Mouse (Mus musculus) lung, postnatal 0 days (tissue): ENCODE measurements around the gene Barx1. TPM values are rescaled to one million over a fixed set of nuclear protein-coding genes. Genes with fewer than 3 reads are reported as not detected.

Experiments
- ATAC-seq: fragments of 200-750 bp; cut with Nextera tagmentation; 2 replicates; pipeline ENCODE4 v1.8.0; 2017; ENCODE audit warnings: moderate library complexity
- DNase-seq: peaks from one replicate; pipeline ENCODE4 v3.0.0-alpha.2; 2016; ENCODE audit warnings: low spot score
- H3K27ac ChIP-seq: fragments of 300-500 bp; sonication (generic); 2 replicates; pipeline ENCODE4 v1.5.1; 2014; ENCODE audit warnings: antibody characterized with exemption, mild to moderate bottlenecking, low read length, mixed read lengths
- H3K27me3 ChIP-seq: fragments of 300-500 bp; sonication (generic); replicated peaks from 2 replicates; pipeline ENCODE4 v1.6.1; 2014; ENCODE audit warnings: low read length, mixed read lengths; ENCODE audit not compliant: insufficient read depth
- H3K36me3 ChIP-seq: fragments of 300-500 bp; sonication (generic); 2 replicates; pipeline ENCODE4 v1.6.1; 2014; ENCODE audit warnings: low read length, mixed read lengths; ENCODE audit not compliant: insufficient read depth
- H3K4me1 ChIP-seq: fragments of 300-500 bp; sonication (generic); 2 replicates; pipeline ENCODE4 v1.6.1; 2014; ENCODE audit warnings: antibody characterized with exemption, low read depth, low read length, mixed read lengths; ENCODE audit not compliant: insufficient read depth
- H3K4me2 ChIP-seq: fragments of 300-500 bp; sonication (generic); replicated peaks from 2 replicates; pipeline ENCODE4 v1.6.1; 2014; ENCODE audit warnings: low read depth, mild to moderate bottlenecking, low read length, moderate library complexity, mixed read lengths
- H3K4me3 ChIP-seq: fragments of 300-500 bp; sonication (generic); 2 replicates; pipeline ENCODE4 v1.5.1; 2014; ENCODE audit warnings: low read depth, low read length
- H3K9ac ChIP-seq: fragments of 300-500 bp; sonication (generic); replicated peaks from 2 replicates; pipeline ENCODE4 v1.6.1; 2014; ENCODE audit warnings: low read depth, mild to moderate bottlenecking
- H3K9me3 ChIP-seq: fragments of 300-500 bp; sonication (generic); 2 replicates; pipeline ENCODE4 v1.6.1; 2016; ENCODE audit warnings: low read length, mixed read lengths
- CTCF ChIP-seq: IDR thresholded peaks from 2 replicates; pipeline ENCODE4 v1.5.1; 2016; ENCODE audit warnings: antibody characterized with exemption, mild to moderate bottlenecking
- EP300 ChIP-seq: IDR thresholded peaks from 2 replicates; pipeline ENCODE4 v1.6.1; 2016; ENCODE audit warnings: antibody characterized with exemption, mild to moderate bottlenecking, control low read depth
- WGBS: fragments of 180-500 bp; shearing (Covaris S2); extraction: QIAGEN DNeasy Blood & Tissue Kit; methylation state at CpG from one replicate; pipeline ENCODE4 v1.1.7; 2014; 5-methylcytosine and 5-hydroxymethylcytosine counted together
- polyA plus RNA-seq: library from polyadenylated mRNA; unstranded; fragments of >200 nt; fragmentation: Nextera tagmentation; extraction: Ambion mirVana; gene quantifications from 2 replicates; pipeline ENCODE4 v1.2.1, GENCODE M21; 2015

Gene Barx1
- polyA plus RNA-seq, 1 experiment from 2014 or later = not detected

DNA sequence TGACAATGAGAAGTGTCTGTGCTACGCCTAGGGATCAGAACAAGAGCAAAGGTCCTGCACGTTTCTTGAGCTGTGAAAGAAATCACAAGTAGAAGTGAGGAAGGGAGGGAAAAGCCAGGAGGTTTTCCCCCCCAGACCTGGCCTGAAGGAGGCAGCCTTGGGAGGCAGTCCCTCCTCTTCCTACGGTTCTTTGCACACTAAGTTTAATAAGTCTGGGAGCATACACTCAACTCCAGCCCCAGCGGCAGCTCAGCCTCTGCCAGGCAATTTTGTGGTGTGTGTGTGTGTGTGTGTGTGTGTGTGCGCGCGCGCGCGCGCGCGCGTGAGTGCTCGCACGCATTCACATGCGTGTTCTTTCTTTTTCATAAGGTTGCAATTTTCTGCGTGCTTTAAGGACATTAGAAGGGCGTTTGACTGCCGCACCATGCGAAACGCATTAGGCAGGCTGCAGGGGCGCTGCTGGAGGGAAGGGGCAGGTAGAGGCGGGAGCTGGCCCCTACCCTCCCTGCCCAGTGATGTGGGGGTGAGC, 9.6 kb downstream of the Barx1 start:
- Histone ChIP-seq H3K27ac (no peak overlapping the region), H3K36me3 (no peaks in the 10 kb centered on the region), H3K4me1 (peaks cover 3% of the 10 kb centered on the region; the same call in 1 of the 2 replicates), H3K4me2 (peak overlapping the region; percentile 27), H3K9ac (no peak overlapping the region), H3K9me3 (no peaks in the 10 kb centered on the region), H3K4me3 (peak overlapping the region; percentile 3; the same call in 1 of the 2 replicates), H3K27me3 (peaks cover 53% of the 10 kb centered on the region)
- 1% methylated on average over 24 of the region's 24 CpGs for whole genome bisulfite sequencing
- no peak for DNase-seq
- ATAC-seq = no peak
- TF ChIP-seq EP300 (no peak), CTCF (no peak)

DNA sequence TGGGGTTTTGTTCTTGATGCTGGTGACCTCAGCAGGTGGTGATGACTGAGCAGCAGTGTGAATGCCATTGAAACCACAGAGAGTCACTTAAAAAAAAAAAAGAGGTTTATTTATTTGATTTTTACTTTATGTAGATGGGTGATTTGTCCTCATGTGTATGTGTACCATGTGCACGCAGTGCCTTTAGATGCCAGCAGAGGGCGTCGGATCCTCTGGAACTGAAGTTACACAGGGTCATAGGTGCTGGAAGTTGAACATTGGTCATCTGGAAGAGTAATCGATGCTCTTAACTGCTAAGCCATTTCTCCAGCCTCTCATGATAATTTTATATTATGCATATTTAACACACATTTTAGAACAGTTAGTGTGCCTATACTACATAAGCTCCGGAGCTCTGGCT, 11.8 kb downstream of the Barx1 start:
- H3K4me3 ChIP-seq = no peak overlapping the region
- no peaks in the 10 kb centered on the region; the same call in 1 of the 2 replicates for H3K4me1 ChIP-seq
- no peak overlapping the region for H3K27ac ChIP-seq
- ATAC-seq (no peak), DNase-seq (no peak)
- peaks cover 38% of the 10 kb centered on the region for H3K27me3 ChIP-seq
- no peaks in the 10 kb centered on the region for H3K36me3 ChIP-seq
- 80% methylated on average over 5 of the region's 5 CpGs for WGBS
- H3K9me3 ChIP-seq = no peaks in the 10 kb centered on the region
- TF ChIP-seq EP300 (no peak), CTCF (0 out of 2 replicates have a peak, but pooled peaks have one; percentile 10)
- no peak overlapping the region for H3K9ac ChIP-seq
- H3K4me2 ChIP-seq = no peak overlapping the region

DNA sequence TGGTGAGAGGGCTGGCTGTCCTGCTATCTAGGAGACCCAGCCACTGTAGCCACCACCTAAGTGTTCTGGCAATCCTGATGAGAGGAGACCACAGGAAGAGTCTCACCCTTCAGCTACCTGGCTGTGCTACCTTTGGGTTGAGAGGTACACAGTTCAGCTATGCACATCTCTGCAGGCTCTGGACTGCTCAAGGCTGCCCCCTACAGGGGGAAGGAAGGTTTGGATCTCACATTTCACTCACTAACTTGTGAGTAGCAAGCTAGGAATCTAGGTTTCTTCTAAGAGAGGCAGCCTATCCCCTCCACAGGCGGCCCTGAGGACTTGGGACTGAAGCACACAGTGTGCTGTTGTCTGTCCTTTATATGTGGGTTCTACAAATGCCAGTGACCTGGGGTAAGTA, 16.6 kb downstream of the Barx1 start:
- peaks cover under 1% of the 10 kb centered on the region; the same call in 1 of the 2 replicates for H3K27me3 ChIP-seq
- ATAC-seq (no peak), DNase-seq (no peak)
- no peak overlapping the region for H3K9ac ChIP-seq
- TF ChIP-seq EP300 = no peak
- TF ChIP-seq CTCF = peak; percentile 70
- no peak overlapping the region for H3K4me3 ChIP-seq
- no peaks in the 10 kb centered on the region for H3K36me3 ChIP-seq
- 23% methylated on average over 1 of the region's 1 CpGs for WGBS
- no peaks in the 10 kb centered on the region for H3K9me3 ChIP-seq
- no peak overlapping the region for H3K27ac ChIP-seq
- no peak overlapping the region for H3K4me2 ChIP-seq
- no peaks in the 10 kb centered on the region for H3K4me1 ChIP-seq

DNA sequence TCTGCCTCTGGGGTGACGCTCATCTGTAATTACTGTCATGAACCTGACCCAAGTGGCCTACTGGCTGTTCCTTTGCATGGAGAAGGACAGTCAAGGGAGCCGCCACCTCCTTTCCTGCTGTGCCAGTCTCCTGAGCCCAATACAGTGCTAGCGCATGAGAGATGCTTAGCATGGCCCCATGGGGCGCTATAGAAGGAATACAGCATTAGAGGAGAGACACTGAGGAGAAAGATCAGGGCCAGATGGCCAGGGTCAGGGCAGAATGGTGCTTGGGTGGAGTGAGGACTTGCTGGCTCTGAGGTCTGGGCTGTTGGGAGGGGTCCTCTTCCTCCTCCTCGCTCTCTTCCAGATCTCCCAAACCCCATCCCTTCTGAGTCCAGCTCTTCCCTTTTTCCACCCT, 23.9 kb downstream of the Barx1 start:
- WGBS = 48% methylated on average over 5 of the region's 5 CpGs
- Histone ChIP-seq H3K4me1 (no peaks in the 10 kb centered on the region), H3K9me3 (no peaks in the 10 kb centered on the region), H3K4me3 (no peak overlapping the region), H3K27ac (no peak overlapping the region), H3K36me3 (no peaks in the 10 kb centered on the region), H3K4me2 (no peak overlapping the region), H3K27me3 (no peaks in the 10 kb centered on the region; the same call in 1 of the 2 replicates), H3K9ac (no peak overlapping the region)
- no peak for DNase-seq
- ATAC-seq = no peak
- TF ChIP-seq CTCF (no peak), EP300 (no peak)

DNA sequence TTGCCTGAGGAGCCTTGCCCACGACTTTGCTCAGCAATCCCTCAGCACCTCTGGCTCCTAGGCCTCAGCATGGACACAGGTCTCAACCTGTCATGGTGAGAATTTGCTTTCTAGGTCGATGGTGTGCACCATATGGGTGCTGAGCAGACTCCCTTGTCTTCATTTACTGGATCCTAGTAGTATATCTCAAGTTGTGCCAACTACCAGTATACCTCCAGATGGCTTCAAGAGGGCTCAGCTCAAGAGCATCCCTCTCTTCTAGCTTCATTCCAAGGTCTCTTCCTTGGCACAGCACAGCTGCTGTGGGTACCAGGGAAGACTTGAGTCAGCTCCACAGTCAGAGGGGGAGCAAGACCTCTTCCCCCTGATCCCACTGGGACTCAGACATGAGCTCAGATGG, 29.2 kb downstream of the Barx1 start:
- Histone ChIP-seq H3K36me3 (no peaks in the 10 kb centered on the region), H3K9me3 (no peaks in the 10 kb centered on the region), H3K4me1 (peaks cover 4% of the 10 kb centered on the region; the same call in 1 of the 2 replicates), H3K4me3 (no peak overlapping the region), H3K27me3 (no peaks in the 10 kb centered on the region; the same call in 1 of the 2 replicates), H3K4me2 (no peak overlapping the region), H3K27ac (no peak overlapping the region), H3K9ac (no peak overlapping the region)
- TF ChIP-seq EP300 (no peak), CTCF (no peak)
- DNase-seq (no peak), ATAC-seq (no peak)
- 53% methylated on average over 2 of the region's 2 CpGs for WGBS

GRCm38 (mm10) chr13:48694090-48695064, 31.6 kb downstream of the Barx1 start:
- Histone ChIP-seq H3K4me2 (0 out of 2 replicates have a peak overlapping the region, but pooled peaks have one; percentile 1), H3K9me3 (no peaks in the 10 kb centered on the region), H3K27me3 (no peaks in the 10 kb centered on the region; the same call in 1 of the 2 replicates), H3K36me3 (no peaks in the 10 kb centered on the region), H3K9ac (no peak overlapping the region), H3K4me1 (peaks cover 4% of the 10 kb centered on the region; the same call in 1 of the 2 replicates), H3K27ac (no peak overlapping the region), H3K4me3 (no peak overlapping the region)
- ATAC-seq (peak; percentile 58), DNase-seq (peak; percentile 61)
- TF ChIP-seq EP300 (no peak), CTCF (no peak)
- WGBS = 22% methylated on average over 27 of the region's 27 CpGs
